Mouse (Mus musculus) testis, adult 10 weeks (tissue): Measurements from ENCODE around the gene Atg101. TPM values are rescaled to one million over a fixed set of nuclear protein-coding genes. Genes with fewer than 3 reads are reported as not detected.

ENCODE experiments used
- polyA plus RNA-seq: library from polyadenylated mRNA; stranded (reverse); fragments of 350-450 nt; fragmentation: Illumina TruSeq; extraction: RNeasy Lipid Tissue Mini Kit (QIAGEN cat#74804); gene quantifications from one replicate; pipeline ENCODE4 v1.2.3, GENCODE M21; 2014; ENCODE audit warnings: low read depth, low replicate concordance

Gene Atg101
- not detected for polyA plus RNA-seq

GRCm38 (mm10) chr15:101283911-101284750 is at the start of gene Atg101:
Atg101 (plus strand) TSS chr15:101284272.

DNA sequence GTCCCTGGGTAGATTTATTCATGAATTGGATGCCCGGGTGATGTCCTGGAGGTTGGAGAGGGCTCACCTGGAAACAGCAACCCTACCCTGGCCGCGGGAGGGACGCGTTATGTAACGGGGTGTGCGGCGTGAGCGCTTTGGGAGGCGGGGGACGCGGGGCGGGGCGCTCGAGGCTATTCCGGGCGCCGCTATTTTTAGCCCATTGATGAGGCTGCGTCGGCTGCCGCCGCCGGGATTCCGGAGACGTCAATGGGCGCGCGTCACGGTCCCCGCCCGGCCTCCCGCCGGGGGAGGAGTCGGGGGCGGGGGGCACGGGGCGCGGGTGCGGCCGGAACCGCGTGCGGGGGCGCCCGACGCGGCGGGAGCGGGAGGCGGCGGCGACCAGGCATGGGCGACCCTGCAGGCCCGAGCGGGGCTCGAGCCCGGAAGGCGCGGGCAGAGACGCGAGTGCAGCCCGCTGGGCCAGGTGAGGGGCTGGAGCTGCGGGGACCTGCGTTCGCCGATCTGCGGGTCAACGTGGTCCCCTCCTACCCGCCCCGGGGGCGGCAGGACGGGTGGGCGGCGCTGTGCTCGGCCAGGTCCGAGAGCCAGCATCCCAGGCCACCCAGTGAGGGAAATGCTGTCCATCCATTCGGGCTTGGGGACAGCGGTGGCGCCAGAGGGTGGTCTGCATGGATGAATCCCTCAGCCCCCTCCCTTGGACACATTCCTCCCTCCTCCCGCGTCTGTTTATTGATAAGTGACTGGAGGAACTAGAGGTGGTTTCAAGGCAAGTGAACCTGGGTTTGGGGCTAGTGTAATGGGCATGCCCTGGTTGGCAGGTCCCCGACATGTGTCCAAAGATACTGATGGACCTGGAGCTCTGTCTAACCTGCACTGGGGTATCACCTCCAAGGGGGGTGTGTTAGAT is 29.9 kb upstream of the Atg101 start, which contains the start of gene Nr4a1:
Gene Nr4a1, plus strand, starts transcription at position 384 of the 910 bp plus-strand sequence.

DNA sequence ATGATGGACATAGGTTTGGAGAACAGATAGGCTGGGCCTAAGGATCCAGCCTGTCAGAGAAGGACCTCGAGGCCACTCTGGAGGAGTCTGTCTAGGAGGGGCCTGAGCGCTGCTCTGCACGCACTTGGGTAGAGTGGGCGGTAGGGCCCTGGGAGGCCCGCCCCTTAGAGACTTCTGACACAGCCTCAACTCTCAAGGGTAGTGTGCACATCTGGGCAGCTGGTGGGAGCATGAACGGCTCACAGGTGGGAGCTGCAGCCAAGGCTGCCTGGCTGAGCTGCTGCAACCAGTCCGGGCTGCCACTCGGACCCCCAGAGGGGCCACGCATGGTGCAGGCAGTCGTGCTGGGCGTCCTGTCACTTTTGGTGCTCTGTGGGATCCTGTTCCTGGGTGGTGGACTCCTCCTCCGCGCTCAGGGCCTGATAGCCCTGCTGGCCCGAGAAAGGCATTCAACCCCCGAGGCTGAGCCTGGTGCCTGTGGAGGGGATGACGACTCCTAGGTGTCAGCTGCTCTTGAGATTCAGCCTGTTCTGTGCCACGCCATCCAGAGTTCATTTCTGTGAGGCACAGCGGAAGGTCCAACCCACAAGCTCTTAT is 9.1 kb downstream of the Atg101 start, which contains the start of gene 6030408B16Rik:
Gene 6030408B16Rik, plus strand, starts transcription at position 188 of the 597 bp plus-strand sequence.

Other genes starting within 250 kb of the Atg101 start
- gene Gm47841, start 236.9 kb upstream of the Atg101 start, polyA plus RNA-seq, result not detected
- gene Fignl2, start 205.7 kb upstream of the Atg101 start, polyA plus RNA-seq, result 0.10 TPM
- gene Ankrd33, start 168.5 kb upstream of the Atg101 start, polyA plus RNA-seq, result not detected
- gene Acvrl1, start 155.8 kb upstream of the Atg101 start, polyA plus RNA-seq, result 0.27 TPM
- 4.3 TPM for gene Acvr1b, start 110.2 kb upstream of the Atg101 start, polyA plus RNA-seq
- gene Grasp, start 60.1 kb upstream of the Atg101 start, polyA plus RNA-seq, result not detected
- 1.4 TPM for gene Nr4a1, start 30.0 kb upstream of the Atg101 start, polyA plus RNA-seq
- gene 6030408B16Rik, start 8.9 kb downstream of the Atg101 start, polyA plus RNA-seq, result 1.7 TPM
- gene Krt80, start 85.9 kb downstream of the Atg101 start, polyA plus RNA-seq, result not detected
- not detected for gene Krt7, start 126.8 kb downstream of the Atg101 start, polyA plus RNA-seq
- not detected for gene Krt87, start 154.5 kb downstream of the Atg101 start, polyA plus RNA-seq
- gene Krt88, start 163.5 kb downstream of the Atg101 start, polyA plus RNA-seq, result 8.2 TPM
- gene Krt81, start 179.5 kb downstream of the Atg101 start, polyA plus RNA-seq, result not detected
- gene Krt86, start 189.2 kb downstream of the Atg101 start, polyA plus RNA-seq, result not detected
- gene Krt83, start 207.2 kb downstream of the Atg101 start, polyA plus RNA-seq, result not detected
- gene Gm49425, start 233.0 kb downstream of the Atg101 start, polyA plus RNA-seq, result not detected
- gene Krt84, start 248.5 kb downstream of the Atg101 start, polyA plus RNA-seq, result not detected